Mouse (Mus musculus) E14TG2a.4 (cell line): ENCODE measurements around the gene A4gnt.

Experiments
- CTCF ChIP-seq: conservative IDR thresholded peaks from 2 replicates; pipeline ENCODE4 v1.5.1; 2014; ENCODE audit warnings: low read length
- NANOG ChIP-seq: IDR thresholded peaks from 2 replicates; pipeline ENCODE4 v1.6.1; 2014; ENCODE audit warnings: borderline replicate concordance, low read length, mixed read lengths
- POU5F1 ChIP-seq: IDR thresholded peaks from 2 replicates; pipeline ENCODE4 v1.6.1; 2014; ENCODE audit warnings: low read length, borderline replicate concordance

- no peak for TF ChIP-seq CTCF
- TF ChIP-seq POU5F1 = no peak
- TF ChIP-seq NANOG = no peak
Observed at GRCm38 (mm10) chr9:99620196-99620595, 7.9 kb downstream of the A4gnt start.
